Mouse (Mus musculus): Measurements from ENCODE around the gene Ide.

GRCm38 (mm10) chr19:37353331-37353730 is 15.7 kb upstream of the Ide start:
- TF ChIP-seq POLR2A (IDR thresholded peaks at IDR 0.05; ENCODE audit: insufficient read length, low read depth) (no peak), E2F4 (IDR thresholded peaks at IDR 0.05; ENCODE audit: insufficient read depth) (no peak), MYOG (IDR thresholded peaks at IDR 0.05; ENCODE audit: control insufficient read depth in 1 of 3, insufficient read depth in 1 of 3, insufficient read length in 2 of 3, low read depth in 2 of 3) (no peak), SRF (IDR thresholded peaks at IDR 0.05; ENCODE audit: control insufficient read depth, insufficient read length, low read depth) (no peak), REST (IDR thresholded peaks at IDR 0.05; ENCODE audit: insufficient read depth, insufficient read length) (no peak), MAX (IDR thresholded peaks at IDR 0.05; ENCODE audit: low read depth) (no peak), TCF12 (IDR thresholded peaks at IDR 0.05; ENCODE audit: insufficient read depth, poor library complexity, severe bottlenecking) (no peak)

Measured in myocyte (in vitro differentiated cells).